Mouse (Mus musculus) CD4-positive naive resting alpha-beta T cell, adult 57 days (primary cell): ENCODE measurements around the gene Olfr996. TPM values are rescaled to one million over a fixed set of nuclear protein-coding genes. Genes with fewer than 3 reads are reported as not detected.

Experiments
- total RNA-seq: library from RNA; stranded (reverse); gene quantifications from one replicate; pipeline ENCODE4 v1.2.4, GENCODE M21; 2023

The Olfr996 gene
- not detected for total RNA-seq

DNA sequence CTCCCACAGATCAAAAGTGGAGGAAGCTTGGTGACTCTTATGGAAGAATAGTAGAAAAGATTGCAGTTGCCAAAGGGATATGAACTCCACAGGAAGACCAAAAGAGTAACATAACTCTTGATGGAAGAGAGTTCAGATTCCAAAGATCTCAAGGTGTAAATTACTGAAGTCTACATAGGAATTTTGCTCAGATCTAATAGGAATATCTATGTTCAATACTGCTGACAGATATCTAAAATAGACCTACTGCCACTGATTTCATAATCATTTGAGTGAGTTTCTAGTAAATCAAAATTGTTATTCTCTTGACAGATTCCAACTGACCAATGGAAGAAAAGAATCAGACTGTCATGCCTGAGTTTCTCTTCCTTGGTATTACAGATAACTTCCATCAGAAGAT is at the start of gene Olfr996:
Gene Olfr996 (plus strand): TSS at position 301 of the 400 bp plus-strand sequence.

DNA sequence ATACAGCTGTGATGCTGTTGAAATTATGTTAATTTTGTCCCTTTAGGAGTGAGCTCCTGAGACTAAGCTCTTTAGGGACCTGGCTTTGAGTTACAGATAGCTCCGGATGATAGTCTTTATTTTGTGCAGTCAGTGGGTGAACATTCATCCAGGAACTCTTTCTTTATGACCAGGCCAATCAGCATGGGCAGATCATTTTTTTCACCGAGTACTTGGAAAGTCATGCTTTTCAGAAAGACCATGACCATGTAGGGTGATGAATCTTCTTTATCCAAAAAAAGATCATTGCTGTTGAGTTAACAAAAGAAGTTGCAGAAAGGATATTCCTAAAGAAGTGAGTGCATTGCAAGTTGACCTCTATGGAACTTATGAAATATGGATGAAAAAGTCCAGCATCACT is 9.6 kb downstream of the Olfr996 start, which contains the start of gene Olfr998:
Gene Olfr998 (plus strand): TSS at position 301 of the 400 bp plus-strand sequence.

DNA sequence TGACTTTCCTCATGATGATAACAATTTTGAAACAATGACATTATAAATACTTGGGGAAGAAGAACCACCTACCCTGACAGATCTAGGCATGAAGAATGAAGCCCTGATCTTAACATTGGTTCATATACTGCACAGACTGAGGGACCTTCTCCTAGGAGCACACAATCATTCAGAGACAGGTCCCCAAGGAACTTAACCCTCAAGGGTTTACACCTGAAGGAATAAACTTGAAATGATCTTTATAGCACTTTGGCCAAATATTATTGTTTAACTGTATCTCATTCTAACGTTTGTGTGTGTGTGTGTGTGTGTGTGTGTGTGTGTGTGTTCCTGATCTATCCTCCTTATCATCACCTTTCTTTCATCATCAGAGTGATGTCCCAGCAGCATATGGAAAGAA is 32.8 kb downstream of the Olfr996 start, which contains the start of gene Olfr1000:
Gene Olfr1000 (minus strand): TSS at position 101 of the 400 bp plus-strand sequence.

Other genes starting within 250 kb of the Olfr996 start
- gene Olfr987, start 239.9 kb upstream of the Olfr996 start, total RNA-seq = not detected
- not detected for gene Olfr988, start 216.0 kb upstream of the Olfr996 start, total RNA-seq
- gene Olfr992, start 169.7 kb upstream of the Olfr996 start, total RNA-seq = not detected
- not detected for gene Olfr993, start 164.3 kb upstream of the Olfr996 start, total RNA-seq
- gene Olfr994, start 142.8 kb upstream of the Olfr996 start, total RNA-seq = not detected
- not detected for gene Olfr995, start 135.6 kb upstream of the Olfr996 start, total RNA-seq
- gene 4833423E24Rik, start 60.2 kb upstream of the Olfr996 start, total RNA-seq = not detected
- not detected for gene Olfr998, start 9.7 kb downstream of the Olfr996 start, total RNA-seq
- not detected for gene Olfr1000, start 32.7 kb downstream of the Olfr996 start, total RNA-seq
- gene Olfr1002, start 71.5 kb downstream of the Olfr996 start, total RNA-seq = not detected
- gene Olfr154, start 85.2 kb downstream of the Olfr996 start, total RNA-seq = not detected
- gene Olfr1006, start 99.6 kb downstream of the Olfr996 start, total RNA-seq = not detected
- gene Olfr1008, start 110.2 kb downstream of the Olfr996 start, total RNA-seq = not detected
- not detected for gene Olfr1009, start 136.2 kb downstream of the Olfr996 start, total RNA-seq
- not detected for gene Olfr1012, start 183.6 kb downstream of the Olfr996 start, total RNA-seq
- gene Olfr1013, start 187.9 kb downstream of the Olfr996 start, total RNA-seq = not detected
- gene Olfr1014, start 193.5 kb downstream of the Olfr996 start, total RNA-seq = not detected
- gene Olfr1015, start 202.8 kb downstream of the Olfr996 start, total RNA-seq = not detected
- gene Olfr1016, start 223.3 kb downstream of the Olfr996 start, total RNA-seq = not detected
- not detected for gene Olfr1018, start 239.3 kb downstream of the Olfr996 start, total RNA-seq